Mouse (Mus musculus): ENCODE measurements around the gene Mybpc1. TPM values are rescaled to one million over a fixed set of nuclear protein-coding genes. Genes with fewer than 3 reads are reported as not detected.

Gene Mybpc1
- polyA plus RNA-seq, 2 experiments: 0.10 TPM; not detected in 1

GRCm38 (mm10) chr10:88606686-88607085, 1.7 kb upstream of the Mybpc1 start:
- H3K4me2 ChIP-seq (ENCODE audit: low read depth): no peak overlapping the region
- 57% methylated on average over 7 of the region's 7 CpGs for WGBS (ENCODE audit: insufficient replicate concordance)
- no peak overlapping the region for H3K9ac ChIP-seq (replicated peaks)
- no peak overlapping the region for H3K27ac ChIP-seq
- H3K27me3 ChIP-seq (ENCODE audit: control insufficient read depth, insufficient read depth, low read length): no peaks in the 10 kb centered on the region
- no peaks in the 10 kb centered on the region for H3K36me3 ChIP-seq (replicated peaks; ENCODE audit: control insufficient read depth, insufficient read depth, low read depth)
- no peaks in the 10 kb centered on the region for H3K4me1 ChIP-seq (replicated peaks; ENCODE audit: control insufficient read depth in 2 of 2, insufficient read depth in 2 of 2, low read length in 1 of 2)
- DNase-seq (ENCODE audit: low read depth in 3 of 3, low spot score in 3 of 3) (no peak), ATAC-seq (ENCODE audit: insufficient read depth) (no peak)
- H3K4me3 ChIP-seq (ENCODE audit: insufficient read depth in 1 of 2, low read depth in 2 of 2, low read length in 2 of 2): no peak overlapping the region
- TF ChIP-seq EP300 (IDR thresholded peaks at IDR 0.05; ENCODE audit: low read depth) (no peak), CTCF (IDR thresholded peaks at IDR 0.05; ENCODE audit: low read depth) (no peak)
- H3K9me3 ChIP-seq (ENCODE audit: control insufficient read depth, low read length): no peaks in the 10 kb centered on the region

GRCm38 (mm10) chr10:88606065-88606464, 1.1 kb upstream of the Mybpc1 start:
- DNase-seq (ENCODE audit: low read depth in 3 of 3, low spot score in 3 of 3): no peak

GRCm38 (mm10) chr10:88603773-88604172, 1.2 kb downstream of the Mybpc1 start:
- H3K4me1 ChIP-seq (replicated peaks; ENCODE audit: control insufficient read depth in 2 of 2, insufficient read depth in 2 of 2, low read length in 1 of 2): no peaks in the 10 kb centered on the region
- H3K27ac ChIP-seq: no peak overlapping the region
- no peaks in the 10 kb centered on the region for H3K9me3 ChIP-seq (ENCODE audit: control insufficient read depth, low read length)
- no peak overlapping the region for H3K9ac ChIP-seq (replicated peaks)
- DNase-seq (ENCODE audit: low read depth in 3 of 3, low spot score in 3 of 3) (no peak), ATAC-seq (ENCODE audit: insufficient read depth) (no peak)
- TF ChIP-seq EP300 (IDR thresholded peaks at IDR 0.05; ENCODE audit: low read depth) (no peak), CTCF (IDR thresholded peaks at IDR 0.05; ENCODE audit: low read depth) (no peak)
- no peaks in the 10 kb centered on the region for H3K27me3 ChIP-seq (ENCODE audit: control insufficient read depth, insufficient read depth, low read length)
- 42% methylated on average over 2 of the region's 2 CpGs for WGBS (ENCODE audit: insufficient replicate concordance)
- H3K4me3 ChIP-seq (ENCODE audit: insufficient read depth in 1 of 2, low read depth in 2 of 2, low read length in 2 of 2): no peak overlapping the region
- no peak overlapping the region for H3K4me2 ChIP-seq (ENCODE audit: low read depth)
- H3K36me3 ChIP-seq (replicated peaks; ENCODE audit: control insufficient read depth, insufficient read depth, low read depth): no peaks in the 10 kb centered on the region

More at GRCm38 (mm10) chr10:88606065-88606464, 1.1 kb upstream of the Mybpc1 start:
- no peak overlapping the region for H3K9ac ChIP-seq (replicated peaks)
- no peaks in the 10 kb centered on the region for H3K4me1 ChIP-seq (replicated peaks; ENCODE audit: control insufficient read depth in 2 of 2, insufficient read depth in 2 of 2, low read length in 1 of 2)
- no peak for ATAC-seq (ENCODE audit: insufficient read depth)
- H3K36me3 ChIP-seq (replicated peaks; ENCODE audit: control insufficient read depth, insufficient read depth, low read depth): no peaks in the 10 kb centered on the region
- H3K4me2 ChIP-seq (ENCODE audit: low read depth): no peak overlapping the region
- WGBS (ENCODE audit: insufficient replicate concordance): 70% methylated on average over 8 of the region's 8 CpGs
- no peak for TF ChIP-seq EP300 (IDR thresholded peaks at IDR 0.05; ENCODE audit: low read depth)
- TF ChIP-seq CTCF (IDR thresholded peaks at IDR 0.05; ENCODE audit: low read depth): no peak
- no peak overlapping the region for H3K27ac ChIP-seq
- H3K9me3 ChIP-seq (ENCODE audit: control insufficient read depth, low read length): no peaks in the 10 kb centered on the region
- no peaks in the 10 kb centered on the region for H3K27me3 ChIP-seq (ENCODE audit: control insufficient read depth, insufficient read depth, low read length)
- no peak overlapping the region for H3K4me3 ChIP-seq (ENCODE audit: insufficient read depth in 1 of 2, low read depth in 2 of 2, low read length in 2 of 2)

GRCm38 (mm10) chr10:88603256-88603655, 1.7 kb downstream of the Mybpc1 start:
- Histone ChIP-seq H3K4me3 (ENCODE audit: insufficient read depth in 1 of 2, low read depth in 2 of 2, low read length in 2 of 2) (no peak overlapping the region), H3K9ac (replicated peaks) (no peak overlapping the region), H3K27me3 (ENCODE audit: control insufficient read depth, insufficient read depth, low read length) (no peaks in the 10 kb centered on the region), H3K4me1 (replicated peaks; ENCODE audit: control insufficient read depth in 2 of 2, insufficient read depth in 2 of 2, low read length in 1 of 2) (no peaks in the 10 kb centered on the region), H3K36me3 (replicated peaks; ENCODE audit: control insufficient read depth, insufficient read depth, low read depth) (no peaks in the 10 kb centered on the region), H3K4me2 (ENCODE audit: low read depth) (no peak overlapping the region), H3K9me3 (ENCODE audit: control insufficient read depth, low read length) (no peaks in the 10 kb centered on the region), H3K27ac (no peak overlapping the region)
- ATAC-seq (ENCODE audit: insufficient read depth): no peak
- 62% methylated on average over 5 of the region's 5 CpGs for WGBS (ENCODE audit: insufficient replicate concordance)
- TF ChIP-seq CTCF (IDR thresholded peaks at IDR 0.05; ENCODE audit: low read depth) (no peak), EP300 (IDR thresholded peaks at IDR 0.05; ENCODE audit: low read depth) (no peak)
- DNase-seq (ENCODE audit: low read depth in 3 of 3, low spot score in 3 of 3): no peak

- Histone ChIP-seq H3K9me3 (ENCODE audit: control insufficient read depth, low read length) (no peaks in the 10 kb centered on the region), H3K27me3 (ENCODE audit: control insufficient read depth, insufficient read depth, low read length) (no peaks in the 10 kb centered on the region), H3K4me3 (ENCODE audit: insufficient read depth in 1 of 2, low read depth in 2 of 2, low read length in 2 of 2) (no peak overlapping the region), H3K4me2 (ENCODE audit: low read depth) (no peak overlapping the region), H3K4me1 (replicated peaks; ENCODE audit: control insufficient read depth in 2 of 2, insufficient read depth in 2 of 2, low read length in 1 of 2) (no peaks in the 10 kb centered on the region), H3K36me3 (replicated peaks; ENCODE audit: control insufficient read depth, insufficient read depth, low read depth) (no peaks in the 10 kb centered on the region), H3K27ac (no peak overlapping the region), H3K9ac (replicated peaks) (no peak overlapping the region)
- DNase-seq (ENCODE audit: low read depth in 3 of 3, low spot score in 3 of 3) (no peak), ATAC-seq (ENCODE audit: insufficient read depth) (no peak)
- TF ChIP-seq CTCF (IDR thresholded peaks at IDR 0.05; ENCODE audit: low read depth) (no peak), EP300 (IDR thresholded peaks at IDR 0.05; ENCODE audit: low read depth) (no peak)
- WGBS (ENCODE audit: insufficient replicate concordance): 71% methylated on average over 7 of the region's 7 CpGs
Measured at GRCm38 (mm10) chr10:88600591-88600990, 4.4 kb downstream of the Mybpc1 start.

Data from liver, embryonic 14.5 days (tissue).